Mouse (Mus musculus): Measurements from ENCODE around the gene Tspan18.

DNA sequence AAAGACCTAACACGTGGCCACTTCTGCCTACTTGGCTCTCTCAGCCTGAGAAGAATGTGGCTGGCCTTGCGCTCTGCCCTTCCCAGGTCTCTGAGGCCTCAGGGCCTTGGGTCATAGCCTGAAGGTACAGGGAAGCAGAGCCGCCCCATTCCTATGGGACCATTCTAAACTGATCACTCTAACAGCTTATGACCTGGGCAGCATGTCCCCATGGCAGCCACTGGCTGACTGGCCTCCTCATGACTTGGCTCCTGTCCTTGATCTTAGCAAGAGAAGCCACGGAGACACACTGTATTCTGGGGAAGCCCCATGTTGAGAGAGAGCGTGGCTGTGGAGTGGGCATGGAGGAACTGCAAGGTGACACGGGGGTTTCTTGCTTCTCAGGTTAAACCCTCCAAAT is 95.4 kb downstream of the Tspan18 start:
- TF ChIP-seq POLR2A (IDR thresholded peaks at IDR 0.05; ENCODE audit: borderline replicate concordance, extremely low read depth, low read depth, low read length) = no peak
- TF ChIP-seq CTCF (IDR thresholded peaks at IDR 0.05; ENCODE audit: insufficient read depth, low read length) = no peak

Measured in lung, adult 2 months (tissue).